Mouse (Mus musculus): Measurements from ENCODE around the gene Ank3. TPM values are rescaled to one million over a fixed set of nuclear protein-coding genes. Genes with fewer than 3 reads are reported as not detected.

Ank3 gene
- polyA plus RNA-seq, 2 experiments = 3.1 to 5.3 TPM

GRCm38 (mm10) chr10:69944845-69945244 is 546.3 kb downstream of the Ank3 start:
- Histone ChIP-seq H3K4me1 (replicated peaks; ENCODE audit: control insufficient read depth in 2 of 2, insufficient read depth in 2 of 2, low read length in 1 of 2) (no peaks in the 10 kb centered on the region), H3K9ac (replicated peaks) (no peak overlapping the region), H3K27ac (no peak overlapping the region), H3K27me3 (ENCODE audit: control insufficient read depth, insufficient read depth, low read length) (no peaks in the 10 kb centered on the region), H3K4me3 (ENCODE audit: insufficient read depth in 1 of 2, low read depth in 2 of 2, low read length in 2 of 2) (no peak overlapping the region), H3K4me2 (ENCODE audit: low read depth) (no peak overlapping the region), H3K9me3 (ENCODE audit: control insufficient read depth, low read length) (no peaks in the 10 kb centered on the region), H3K36me3 (replicated peaks; ENCODE audit: control insufficient read depth, insufficient read depth, low read depth) (no peaks in the 10 kb centered on the region)
- WGBS (ENCODE audit: insufficient replicate concordance) = 62% methylated on average over 9 of the region's 9 CpGs
- DNase-seq (ENCODE audit: low read depth in 3 of 3, low spot score in 3 of 3) = no peak
- no peak for ATAC-seq (ENCODE audit: insufficient read depth)
- no peak for TF ChIP-seq EP300 (IDR thresholded peaks at IDR 0.05; ENCODE audit: low read depth)
- TF ChIP-seq CTCF (IDR thresholded peaks at IDR 0.05; ENCODE audit: low read depth) = no peak

DNA sequence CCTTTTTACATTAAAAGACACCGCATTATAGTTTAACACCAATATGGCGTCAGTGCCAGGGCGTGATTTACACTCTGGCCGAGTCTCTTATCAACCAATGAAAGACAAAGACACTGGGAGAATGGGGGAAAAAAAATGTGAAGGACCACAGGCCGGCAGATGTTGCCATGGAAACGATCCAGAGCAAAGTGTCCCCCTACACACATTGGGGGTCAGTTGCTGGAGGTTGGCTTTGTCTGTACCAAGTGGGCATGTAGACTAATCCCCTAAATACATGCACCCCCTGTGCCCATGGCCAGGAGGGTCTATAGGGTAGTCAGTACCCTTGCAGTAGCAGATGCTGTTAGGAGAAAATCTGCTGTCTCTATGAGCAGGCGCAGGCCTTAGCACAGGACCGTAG is 547.3 kb downstream of the Ank3 start:
- TF ChIP-seq EP300 (IDR thresholded peaks at IDR 0.05; ENCODE audit: low read depth) (no peak), CTCF (IDR thresholded peaks at IDR 0.05; ENCODE audit: low read depth) (no peak)
- ATAC-seq (ENCODE audit: insufficient read depth) = no peak
- H3K4me2 ChIP-seq (ENCODE audit: low read depth) = no peak overlapping the region
- no peaks in the 10 kb centered on the region for H3K9me3 ChIP-seq (ENCODE audit: control insufficient read depth, low read length)
- no peak for DNase-seq (ENCODE audit: low read depth in 3 of 3, low spot score in 3 of 3)
- no peak overlapping the region for H3K27ac ChIP-seq
- WGBS (ENCODE audit: insufficient replicate concordance) = 67% methylated on average over 8 of the region's 8 CpGs
- no peaks in the 10 kb centered on the region for H3K36me3 ChIP-seq (replicated peaks; ENCODE audit: control insufficient read depth, insufficient read depth, low read depth)
- no peaks in the 10 kb centered on the region for H3K27me3 ChIP-seq (ENCODE audit: control insufficient read depth, insufficient read depth, low read length)
- no peaks in the 10 kb centered on the region for H3K4me1 ChIP-seq (replicated peaks; ENCODE audit: control insufficient read depth in 2 of 2, insufficient read depth in 2 of 2, low read length in 1 of 2)
- H3K4me3 ChIP-seq (ENCODE audit: insufficient read depth in 1 of 2, low read depth in 2 of 2, low read length in 2 of 2) = no peak overlapping the region
- no peak overlapping the region for H3K9ac ChIP-seq (replicated peaks)

GRCm38 (mm10) chr10:69946271-69946670 is 547.7 kb downstream of the Ank3 start:
- H3K27me3 ChIP-seq (ENCODE audit: control insufficient read depth, insufficient read depth, low read length) = no peaks in the 10 kb centered on the region
- no peaks in the 10 kb centered on the region for H3K36me3 ChIP-seq (replicated peaks; ENCODE audit: control insufficient read depth, insufficient read depth, low read depth)
- TF ChIP-seq EP300 (IDR thresholded peaks at IDR 0.05; ENCODE audit: low read depth) (no peak), CTCF (IDR thresholded peaks at IDR 0.05; ENCODE audit: low read depth) (no peak)
- WGBS (ENCODE audit: insufficient replicate concordance) = 60% methylated on average over 8 of the region's 8 CpGs
- H3K9ac ChIP-seq (replicated peaks) = no peak overlapping the region
- H3K4me2 ChIP-seq (ENCODE audit: low read depth) = no peak overlapping the region
- DNase-seq (ENCODE audit: low read depth in 3 of 3, low spot score in 3 of 3) (no peak), ATAC-seq (ENCODE audit: insufficient read depth) (no peak)
- H3K4me3 ChIP-seq (ENCODE audit: insufficient read depth in 1 of 2, low read depth in 2 of 2, low read length in 2 of 2) = no peak overlapping the region
- H3K9me3 ChIP-seq (ENCODE audit: control insufficient read depth, low read length) = no peaks in the 10 kb centered on the region
- H3K4me1 ChIP-seq (replicated peaks; ENCODE audit: control insufficient read depth in 2 of 2, insufficient read depth in 2 of 2, low read length in 1 of 2) = no peaks in the 10 kb centered on the region
- no peak overlapping the region for H3K27ac ChIP-seq

- TF ChIP-seq CTCF (IDR thresholded peaks at IDR 0.05; ENCODE audit: low read depth) (no peak), EP300 (IDR thresholded peaks at IDR 0.05; ENCODE audit: low read depth) (no peak)
- WGBS (ENCODE audit: insufficient replicate concordance) = 75% methylated on average over 6 of the region's 6 CpGs
Measured at GRCm38 (mm10) chr10:69947093-69947492, 548.5 kb downstream of the Ank3 start.

DNA sequence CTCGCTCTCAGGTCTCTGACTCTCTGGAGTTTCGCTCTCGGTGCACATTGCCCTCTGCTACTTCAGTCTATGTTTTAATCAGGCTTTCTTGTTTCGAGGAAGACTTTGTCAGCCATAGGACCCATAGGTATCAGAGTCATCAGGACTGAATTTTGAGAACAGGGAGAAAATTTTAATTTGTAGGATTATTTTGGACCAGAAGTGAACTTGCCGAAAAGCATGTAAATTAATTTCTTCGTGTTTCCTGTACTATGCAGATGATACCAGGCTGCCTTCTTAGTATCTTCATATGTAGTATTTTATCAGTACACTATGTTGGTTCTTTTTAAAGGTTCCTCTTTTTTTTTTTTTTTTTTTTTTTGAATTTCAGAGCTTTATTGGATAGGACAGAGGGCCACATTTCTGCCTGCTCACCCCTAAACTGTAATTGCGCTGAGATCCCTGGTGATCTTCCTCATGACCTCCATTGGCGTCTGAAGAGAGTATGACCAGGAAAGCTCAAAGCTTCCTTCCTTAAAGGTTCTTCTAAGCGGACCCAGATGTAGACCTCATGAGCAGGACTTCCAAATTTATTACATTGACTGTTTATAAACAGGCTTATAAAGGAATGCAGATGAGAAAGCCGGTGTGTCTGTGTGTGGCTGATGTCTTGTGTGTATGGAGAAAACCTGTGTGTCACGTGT is 551.8 kb downstream of the Ank3 start:
- 75% methylated on average over 11 of the region's 11 CpGs for WGBS (ENCODE audit: insufficient replicate concordance)
- TF ChIP-seq EP300 (IDR thresholded peaks at IDR 0.05; ENCODE audit: low read depth) (no peak), CTCF (IDR thresholded peaks at IDR 0.05; ENCODE audit: low read depth) (no peak)
- no peak overlapping the region for H3K4me2 ChIP-seq (ENCODE audit: low read depth)
- H3K9me3 ChIP-seq (ENCODE audit: control insufficient read depth, low read length) = no peaks in the 10 kb centered on the region
- H3K27ac ChIP-seq = no peak overlapping the region
- no peaks in the 10 kb centered on the region for H3K4me1 ChIP-seq (replicated peaks; ENCODE audit: control insufficient read depth in 2 of 2, insufficient read depth in 2 of 2, low read length in 1 of 2)
- DNase-seq (ENCODE audit: low read depth in 3 of 3, low spot score in 3 of 3) (no peak), ATAC-seq (ENCODE audit: insufficient read depth) (no peak)
- H3K9ac ChIP-seq (replicated peaks) = no peak overlapping the region
- no peaks in the 10 kb centered on the region for H3K36me3 ChIP-seq (replicated peaks; ENCODE audit: control insufficient read depth, insufficient read depth, low read depth)
- H3K4me3 ChIP-seq (ENCODE audit: insufficient read depth in 1 of 2, low read depth in 2 of 2, low read length in 2 of 2) = no peak overlapping the region
- H3K27me3 ChIP-seq (ENCODE audit: control insufficient read depth, insufficient read depth, low read length) = no peaks in the 10 kb centered on the region

More at GRCm38 (mm10) chr10:69947093-69947492, 548.5 kb downstream of the Ank3 start:
- H3K27me3 ChIP-seq (ENCODE audit: control insufficient read depth, insufficient read depth, low read length) = no peaks in the 10 kb centered on the region
- no peaks in the 10 kb centered on the region for H3K4me1 ChIP-seq (replicated peaks; ENCODE audit: control insufficient read depth in 2 of 2, insufficient read depth in 2 of 2, low read length in 1 of 2)
- no peaks in the 10 kb centered on the region for H3K36me3 ChIP-seq (replicated peaks; ENCODE audit: control insufficient read depth, insufficient read depth, low read depth)
- H3K4me3 ChIP-seq (ENCODE audit: insufficient read depth in 1 of 2, low read depth in 2 of 2, low read length in 2 of 2) = no peak overlapping the region
- H3K4me2 ChIP-seq (ENCODE audit: low read depth) = no peak overlapping the region
- H3K9me3 ChIP-seq (ENCODE audit: control insufficient read depth, low read length) = no peaks in the 10 kb centered on the region
- ATAC-seq (ENCODE audit: insufficient read depth) (no peak), DNase-seq (ENCODE audit: low read depth in 3 of 3, low spot score in 3 of 3) (no peak)
- H3K27ac ChIP-seq = no peak overlapping the region
- H3K9ac ChIP-seq (replicated peaks) = no peak overlapping the region
